Mouse (Mus musculus): ENCODE data around the gene Edem3.
"Not testable (repeated sequence)": the region's sequence is repeated elsewhere in the genome, so short reads cannot be mapped to it uniquely, and the experiment has no call there.

Edem3 gene

DNA sequence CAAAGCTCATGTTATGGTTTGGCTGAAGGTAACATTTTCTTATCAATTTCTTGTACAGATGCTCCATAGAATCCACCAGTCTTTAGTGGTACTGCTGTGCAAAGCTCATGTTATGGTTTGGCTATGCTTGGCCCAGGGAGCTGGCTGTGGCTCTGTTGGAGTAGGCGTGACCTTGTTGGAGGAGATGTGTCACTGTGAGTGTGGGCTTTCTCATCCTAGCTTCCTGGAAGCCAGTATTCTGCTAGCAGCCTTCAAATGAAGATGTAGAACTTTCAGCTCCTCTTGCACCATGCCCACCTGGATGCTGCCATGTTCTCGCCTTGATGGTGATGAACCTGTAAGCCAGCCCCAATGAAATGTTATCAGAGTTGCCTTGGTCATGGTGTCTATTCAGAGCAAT, 5.3 kb upstream of the Edem3 start:
- not testable (repeated sequence) for DNase-seq (ENCODE audit: low spot score)

DNA sequence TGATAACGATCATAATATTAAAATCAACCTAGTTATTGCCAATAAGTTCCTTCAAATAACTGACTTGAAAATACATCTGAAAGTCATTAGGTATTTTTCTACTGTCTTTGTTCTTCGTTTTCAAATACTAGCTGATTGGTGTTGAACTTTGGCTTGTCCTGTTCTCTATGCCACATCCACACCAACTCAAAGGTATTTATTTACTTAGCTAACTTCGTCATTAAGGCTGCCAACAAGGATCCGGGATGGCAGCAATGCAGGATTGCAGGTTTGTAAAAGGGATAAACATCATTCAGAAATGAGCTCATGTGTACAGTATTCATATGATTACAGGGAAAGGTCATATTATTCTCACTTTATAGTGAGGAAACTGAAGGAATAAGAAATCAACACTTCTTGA, 2.2 kb upstream of the Edem3 start:
- DNase-seq (ENCODE audit: low spot score): no peak

DNA sequence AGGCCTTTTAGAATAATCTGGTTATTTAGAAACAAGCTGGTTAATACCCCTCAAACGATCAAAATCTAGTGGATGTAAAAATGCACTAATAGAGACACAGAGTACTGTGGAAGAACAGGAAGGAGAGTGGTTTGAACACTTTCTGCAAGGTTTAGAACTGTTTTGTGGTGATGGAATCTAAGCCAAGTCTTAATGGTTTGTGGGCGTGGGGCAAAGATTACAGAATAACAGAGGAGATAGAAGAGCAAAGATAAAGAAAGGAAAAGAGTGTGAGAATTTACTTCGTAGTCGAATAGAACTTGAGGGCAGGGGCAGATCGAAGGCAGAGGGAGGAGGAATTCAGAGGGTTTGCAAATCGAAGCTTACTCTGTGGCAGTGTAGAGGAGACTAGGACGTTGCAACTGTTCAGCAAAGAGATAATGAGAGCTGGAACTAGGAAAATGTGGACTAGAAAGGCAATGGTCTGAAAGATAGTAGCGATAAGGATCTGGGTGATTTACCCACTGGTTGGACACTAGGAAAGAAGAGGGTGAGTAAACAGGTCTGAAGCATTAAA, 1.7 kb upstream of the Edem3 start:
- DNase-seq (ENCODE audit: low spot score): no peak

DNA sequence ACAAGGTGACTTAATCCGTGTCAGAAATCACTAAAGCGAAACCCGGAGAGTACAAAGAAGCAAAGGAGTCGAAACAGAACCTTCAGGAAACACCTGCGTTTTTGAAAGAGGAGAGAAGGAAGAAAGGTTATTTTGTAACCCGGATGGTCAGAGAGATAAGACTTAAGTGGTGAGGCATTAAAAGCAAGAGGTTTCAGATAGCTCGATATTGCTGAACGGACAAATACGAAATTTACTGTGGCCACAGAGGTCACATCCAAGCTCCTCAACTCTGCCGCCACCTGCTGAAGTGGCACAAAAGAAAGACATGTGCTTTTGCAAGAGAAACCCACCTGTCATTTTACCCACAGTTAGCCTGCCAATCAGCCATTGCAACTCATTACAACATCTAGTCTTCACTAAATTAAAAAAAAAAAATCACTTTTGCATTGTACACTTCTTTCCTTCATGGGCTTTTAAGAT, 1.1 kb upstream of the Edem3 start:
- no peak for DNase-seq (ENCODE audit: low spot score)

DNA sequence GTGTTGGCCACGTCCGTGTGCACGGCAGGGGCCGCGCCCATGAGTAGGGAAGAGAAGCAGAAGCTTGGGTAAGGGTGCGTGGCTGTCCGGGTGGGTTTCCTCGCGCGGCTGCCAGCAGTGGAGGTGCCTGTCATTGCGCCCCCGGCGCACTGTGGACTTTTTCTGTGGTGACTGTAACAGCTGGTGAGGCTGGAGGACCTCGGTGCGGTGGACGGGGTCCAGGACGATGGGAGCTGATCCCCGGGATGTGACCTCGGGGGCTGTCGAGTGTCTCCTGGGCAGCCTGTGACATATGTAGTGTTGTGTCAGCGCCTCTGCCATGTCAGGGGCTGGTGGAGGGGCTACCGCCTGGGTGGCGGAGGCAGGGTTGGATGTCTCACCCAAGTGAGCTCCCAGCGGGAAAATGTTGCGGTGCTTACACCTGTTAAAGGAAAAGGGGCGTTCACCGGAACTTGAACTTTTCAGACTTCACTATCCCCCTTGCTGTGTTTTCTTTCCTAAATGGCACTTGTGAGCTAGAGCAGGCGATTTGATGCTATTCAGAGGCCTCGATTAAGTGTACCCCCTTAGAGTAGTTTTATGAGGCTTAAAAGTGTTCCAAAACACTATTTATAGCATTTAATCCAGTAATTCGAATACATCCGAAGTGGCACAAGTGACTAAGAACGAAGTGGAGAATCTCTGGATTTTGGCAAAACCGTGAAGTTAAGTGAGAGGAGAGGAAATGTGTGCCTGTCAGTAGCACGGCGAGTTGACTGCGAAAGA, 671 bp downstream of the Edem3 start:
- no peak for DNase-seq (ENCODE audit: low spot score)

DNA sequence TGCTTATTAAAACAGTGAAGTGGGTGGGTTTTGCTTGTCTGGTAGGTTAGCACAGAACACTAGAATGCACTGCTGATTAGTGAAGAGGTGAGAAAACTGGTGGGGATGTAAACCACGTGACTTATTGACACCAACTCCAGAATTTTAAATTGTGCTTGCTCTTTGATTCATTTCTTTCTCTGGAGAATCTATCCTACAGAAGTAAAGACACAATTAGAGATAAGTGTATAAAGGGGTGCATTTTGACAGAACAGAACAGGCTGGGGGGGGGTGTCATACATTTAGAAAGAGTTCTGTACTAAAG, 1.2 kb downstream of the Edem3 start:
- DNase-seq (ENCODE audit: low spot score): no peak

DNA sequence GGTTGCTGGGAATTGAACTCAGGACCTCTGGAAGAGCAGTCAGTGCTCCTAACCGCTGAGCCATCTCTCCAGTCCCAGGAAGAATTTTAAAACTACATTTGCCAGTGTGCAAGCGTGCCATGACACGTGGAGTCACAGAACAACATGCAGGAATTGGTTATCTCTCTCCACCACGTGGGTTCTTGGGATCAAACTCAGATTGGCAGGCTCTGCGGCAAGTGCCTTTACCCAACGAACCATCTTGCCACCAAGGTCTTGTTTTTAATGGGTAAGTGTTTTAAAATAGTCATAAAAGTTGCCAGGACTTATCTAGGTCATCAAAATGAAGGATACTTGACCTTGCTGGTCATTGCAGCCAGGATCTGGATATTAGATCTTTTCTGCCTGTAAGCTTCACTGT, 3.1 kb downstream of the Edem3 start:
- DNase-seq (ENCODE audit: low spot score): no peak

DNA sequence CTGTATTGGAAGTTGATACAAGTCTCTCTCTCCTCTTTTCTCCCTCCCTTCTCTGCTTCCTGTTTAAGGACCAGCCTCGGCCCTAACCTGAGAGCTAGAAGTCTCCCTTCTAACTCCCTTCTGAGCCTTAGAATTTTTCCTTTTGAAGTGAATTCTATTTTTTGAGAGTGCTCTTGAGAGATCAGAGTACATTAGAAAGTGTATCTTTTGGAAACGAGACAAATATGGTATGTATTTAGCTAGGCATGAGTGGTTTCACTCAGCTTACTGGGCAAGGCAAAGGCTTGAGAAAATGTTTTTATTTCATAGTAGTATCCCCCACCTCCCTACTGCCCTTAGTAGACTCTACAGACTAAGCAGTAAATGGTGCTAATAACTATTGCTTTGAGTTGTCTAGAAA, 3.8 kb downstream of the Edem3 start:
- DNase-seq (ENCODE audit: low spot score): no peak

DNA sequence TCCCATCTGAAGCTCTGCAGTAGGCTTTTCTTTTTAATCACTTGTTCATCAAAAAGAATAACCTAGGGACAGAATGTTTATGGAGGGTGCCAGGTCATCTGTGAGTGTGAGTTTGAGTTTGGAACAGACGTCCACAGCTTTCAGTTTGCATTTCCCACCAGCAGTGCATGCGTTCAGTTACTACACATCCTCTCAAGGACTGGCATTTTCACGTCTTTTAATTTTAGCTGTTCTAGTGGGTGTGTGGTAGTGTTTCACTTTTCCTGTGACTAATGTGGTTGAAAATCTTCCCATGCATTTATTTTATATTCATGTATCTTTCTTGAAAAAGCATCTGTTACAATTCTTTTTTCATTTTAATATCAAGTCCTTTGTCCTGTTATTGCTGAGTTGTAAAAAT, 9.1 kb downstream of the Edem3 start:
- DNase-seq (ENCODE audit: low spot score): no peak

DNA sequence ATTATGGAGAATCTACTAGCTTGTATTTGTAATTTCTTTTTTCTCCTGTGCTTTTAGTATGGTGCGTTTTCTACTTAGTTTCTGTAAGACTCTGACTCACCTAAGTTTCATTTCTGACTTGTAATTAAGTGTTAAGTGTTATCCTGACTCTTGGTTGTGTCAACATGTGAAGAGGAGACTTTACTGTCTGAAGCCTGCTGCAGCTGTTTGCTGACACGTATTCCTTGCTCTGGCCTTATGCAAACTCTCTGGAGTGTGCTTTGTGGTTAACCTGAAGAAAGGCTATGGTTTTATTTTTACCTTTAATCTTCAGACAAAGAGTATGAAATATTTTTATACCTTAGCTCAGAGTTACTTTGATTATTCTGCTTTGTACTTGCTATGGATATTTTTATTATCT, 11.0 kb downstream of the Edem3 start:
- no peak for DNase-seq (ENCODE audit: low spot score)

DNA sequence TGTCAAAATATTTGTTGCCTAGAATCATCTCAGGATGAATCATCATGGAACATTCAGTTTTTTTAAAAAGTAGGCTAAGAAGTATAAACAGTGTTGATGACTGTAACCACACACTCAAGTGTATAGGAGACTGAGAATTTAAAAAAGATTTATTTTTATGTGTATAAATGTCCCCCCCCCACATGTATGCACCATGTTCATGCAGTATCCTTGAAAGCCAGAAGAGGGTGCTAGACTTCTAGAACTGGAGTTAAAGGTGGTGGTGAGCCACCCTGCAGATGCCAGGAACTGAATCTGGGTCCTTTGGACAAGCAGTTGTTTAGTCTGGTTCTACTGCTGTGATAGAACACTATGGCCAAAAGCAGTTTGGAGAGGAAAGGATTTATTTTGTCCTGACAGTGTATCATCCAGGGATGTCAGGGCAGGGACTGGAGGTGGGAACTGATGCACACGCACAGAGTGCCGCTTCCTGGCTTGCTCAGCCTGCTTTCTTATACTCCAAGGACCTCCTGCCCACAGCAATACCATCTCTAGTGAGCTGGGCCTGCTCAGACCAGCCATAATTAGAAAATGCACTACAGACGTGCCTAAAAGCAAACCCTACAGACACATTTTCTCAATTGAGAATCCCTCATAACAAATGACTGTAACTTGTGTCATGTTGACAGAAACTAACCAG, 11.9 kb downstream of the Edem3 start:
- DNase-seq (ENCODE audit: low spot score): no peak

DNA sequence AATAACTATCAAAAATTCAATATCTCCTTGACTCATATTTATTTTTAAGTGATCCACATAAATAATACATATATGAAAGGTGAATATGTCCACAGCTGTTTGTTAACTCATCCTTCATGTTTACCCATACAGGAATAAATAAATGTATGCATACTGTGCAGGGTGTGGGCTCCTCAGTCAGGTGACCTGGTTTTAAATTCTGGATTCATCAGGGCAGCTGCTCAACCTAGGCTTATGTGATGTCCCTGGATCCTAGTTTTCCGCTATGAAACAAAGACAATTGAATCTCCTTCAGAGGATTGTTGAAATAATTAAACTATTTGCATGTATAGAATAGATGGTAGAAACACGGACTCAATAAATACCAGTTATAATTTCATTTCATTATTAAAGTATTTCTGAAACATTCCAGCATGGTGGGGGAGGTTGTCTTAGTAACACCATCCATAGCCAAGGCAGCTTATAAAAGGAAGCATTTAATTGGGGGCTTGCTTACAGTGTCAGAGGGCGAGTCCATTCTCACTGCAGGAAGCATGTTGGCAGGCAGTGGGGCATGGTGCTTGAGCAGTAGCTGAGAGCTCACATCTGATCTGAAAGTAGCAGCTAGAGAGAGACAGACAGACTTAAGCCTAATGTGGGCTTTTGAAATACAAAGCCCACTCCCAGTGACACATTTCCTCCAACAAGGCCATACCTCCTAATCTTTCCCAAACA, 14.2 kb downstream of the Edem3 start:
- peak; percentile 15 for DNase-seq (ENCODE audit: low spot score)

DNA sequence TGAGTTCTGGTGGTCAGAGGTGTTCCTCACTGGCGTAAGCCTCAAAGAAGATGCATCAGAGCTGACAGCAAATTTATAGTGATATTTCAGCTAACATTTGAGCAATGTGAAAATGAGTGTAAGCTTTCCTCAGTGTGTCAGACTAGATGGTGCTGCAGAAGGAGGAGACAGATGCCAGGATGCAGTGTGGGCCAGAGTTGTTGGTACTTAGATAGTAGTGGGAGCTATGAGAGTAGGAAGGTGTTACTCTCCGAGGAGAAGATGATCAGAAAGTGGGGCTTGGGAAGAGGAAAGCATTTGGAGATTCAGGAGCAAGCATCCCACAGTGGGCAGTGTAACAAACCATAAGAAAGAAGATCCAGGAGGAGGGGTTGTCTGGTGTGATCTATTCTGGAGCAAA, 22.4 kb downstream of the Edem3 start:
- DNase-seq (ENCODE audit: low spot score): no peak

DNA sequence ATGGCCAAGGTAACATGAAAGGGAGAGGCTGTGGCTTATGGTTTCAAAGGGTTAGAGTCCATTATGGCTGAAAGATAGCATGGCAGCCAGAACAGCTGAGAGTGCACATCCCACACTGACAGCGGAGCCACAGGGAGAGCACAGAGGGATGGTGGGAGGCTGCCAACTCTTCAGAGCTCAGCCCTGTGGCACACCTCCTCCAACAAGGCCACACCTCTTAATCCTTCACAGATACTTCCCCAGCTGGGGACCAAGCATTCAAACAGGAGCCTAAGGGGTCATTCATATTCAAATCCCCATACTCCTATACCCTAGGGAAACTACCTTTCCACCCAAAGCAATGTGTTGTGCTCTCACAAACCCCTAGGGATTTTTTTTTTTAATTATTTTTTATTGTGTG, 23.4 kb downstream of the Edem3 start:
- no peak for DNase-seq (ENCODE audit: low spot score)

DNA sequence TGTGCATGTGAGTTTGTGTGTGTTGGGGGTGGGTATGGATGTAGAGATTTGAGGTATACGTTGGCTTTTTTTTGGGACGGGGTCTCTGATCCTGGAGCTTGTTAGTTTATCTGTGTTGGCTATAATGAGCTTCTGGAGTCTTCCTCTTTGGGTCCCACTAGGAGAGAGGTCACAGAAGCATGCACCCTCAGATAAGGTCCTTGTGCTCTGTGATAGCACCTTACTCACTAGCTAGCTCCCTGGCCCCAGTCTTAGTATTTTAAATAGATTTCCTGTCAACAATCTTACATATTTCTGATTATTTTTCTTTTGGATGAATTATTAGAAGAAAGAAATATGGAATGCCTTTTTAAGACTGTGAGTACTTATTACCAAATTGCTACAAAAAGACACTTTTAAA, 24.1 kb downstream of the Edem3 start:
- no peak for DNase-seq (ENCODE audit: low spot score)

DNA sequence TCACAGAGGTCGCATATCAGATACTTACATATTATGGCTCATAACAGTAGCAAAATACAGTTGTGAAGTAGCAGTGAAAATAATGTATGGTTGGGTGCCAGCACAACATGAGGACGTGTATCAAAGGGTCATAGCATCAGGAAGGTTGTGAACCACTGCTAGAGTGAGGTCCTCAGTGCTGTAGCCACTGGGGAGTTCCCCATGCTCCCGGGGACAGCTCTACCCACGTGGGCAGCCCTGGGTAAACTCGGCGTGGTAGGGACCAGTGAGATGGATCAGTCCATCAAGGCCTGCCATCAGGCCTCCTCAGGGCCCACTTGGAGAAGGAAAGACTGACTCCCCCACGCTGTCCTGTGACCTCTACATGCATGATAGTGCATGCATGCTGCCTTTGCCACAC, 26.3 kb downstream of the Edem3 start:
- no peak for DNase-seq (ENCODE audit: low spot score)

DNA sequence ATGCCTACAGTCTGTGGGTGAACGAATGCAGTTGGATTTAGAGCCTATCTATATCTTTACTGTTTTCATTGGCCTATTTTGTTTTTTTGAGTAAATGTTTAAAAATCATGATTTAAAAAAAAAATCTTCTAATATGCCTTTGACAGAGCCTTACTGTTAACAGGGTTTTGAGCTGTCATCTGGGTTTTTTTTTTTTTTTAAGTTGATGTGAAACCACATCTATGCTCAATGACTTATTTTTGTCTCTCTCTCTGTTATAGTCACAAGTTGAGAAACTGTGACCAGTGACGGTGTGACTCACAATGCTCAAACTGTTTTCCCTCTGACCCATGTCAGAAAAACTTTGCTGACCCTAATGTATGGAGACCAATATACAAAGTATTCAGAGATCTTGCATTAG, 28.2 kb downstream of the Edem3 start:
- DNase-seq (ENCODE audit: low spot score): no peak

DNA sequence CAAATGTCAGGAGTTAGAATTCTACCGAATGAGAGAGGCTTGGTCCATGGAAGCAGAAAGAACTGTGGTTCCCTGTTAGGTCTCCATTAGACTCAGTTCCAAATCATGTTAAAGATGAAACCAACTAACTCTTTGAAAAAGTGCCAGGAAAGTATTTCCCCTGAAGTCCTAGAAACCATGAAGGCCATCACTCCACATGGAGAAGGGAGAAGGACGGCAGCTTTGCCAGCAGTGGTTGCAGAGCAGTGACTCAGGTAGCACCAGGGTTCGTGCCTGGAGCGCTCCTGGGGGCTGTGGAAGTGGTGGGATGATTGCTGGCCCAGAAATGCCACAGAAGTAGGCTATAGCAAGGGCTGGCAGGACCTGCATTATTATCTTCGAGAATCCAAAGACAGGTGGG, 31.2 kb downstream of the Edem3 start:
- DNase-seq (ENCODE audit: low spot score): no peak

DNA sequence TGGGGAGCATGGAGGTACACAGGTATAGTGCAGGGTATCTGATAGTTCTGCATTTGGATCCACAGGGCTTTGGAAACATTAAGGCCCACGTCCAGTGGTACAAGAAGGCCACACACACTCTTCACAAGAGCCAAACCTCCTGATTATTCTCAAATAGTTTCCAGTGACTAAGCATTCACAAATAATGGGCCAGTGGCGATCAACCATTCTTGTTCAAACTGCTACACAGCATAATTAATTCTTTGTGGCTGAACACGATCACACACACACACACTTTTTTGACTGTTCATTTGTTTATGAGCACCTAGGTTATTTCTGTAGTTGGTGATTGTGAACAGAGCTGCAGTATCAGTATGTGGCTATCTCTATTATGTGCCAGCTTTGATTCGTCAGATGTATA, 34.0 kb downstream of the Edem3 start:
- peak; percentile 30 for DNase-seq (ENCODE audit: low spot score)

DNA sequence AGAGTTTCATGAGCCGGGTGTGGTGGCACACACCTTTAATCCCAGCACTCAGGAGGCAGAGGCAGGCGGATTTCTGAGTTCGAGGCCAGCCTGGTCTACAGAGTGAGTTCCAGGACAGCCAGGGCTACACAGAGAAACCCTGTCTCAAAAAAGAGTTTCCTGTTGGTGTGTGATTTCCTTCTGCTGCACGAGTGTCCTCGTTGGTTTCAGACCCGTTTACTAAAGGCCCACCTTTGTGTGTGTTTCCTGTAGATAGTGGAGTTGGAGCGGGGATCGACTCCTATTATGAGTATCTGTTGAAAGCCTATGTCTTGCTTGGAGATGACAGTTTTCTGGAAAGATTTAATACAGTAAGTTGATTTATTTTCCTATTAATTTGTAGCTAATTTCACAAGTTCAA, 36.9 kb downstream of the Edem3 start:
- DNase-seq (ENCODE audit: low spot score): not testable (repeated sequence)

DNA sequence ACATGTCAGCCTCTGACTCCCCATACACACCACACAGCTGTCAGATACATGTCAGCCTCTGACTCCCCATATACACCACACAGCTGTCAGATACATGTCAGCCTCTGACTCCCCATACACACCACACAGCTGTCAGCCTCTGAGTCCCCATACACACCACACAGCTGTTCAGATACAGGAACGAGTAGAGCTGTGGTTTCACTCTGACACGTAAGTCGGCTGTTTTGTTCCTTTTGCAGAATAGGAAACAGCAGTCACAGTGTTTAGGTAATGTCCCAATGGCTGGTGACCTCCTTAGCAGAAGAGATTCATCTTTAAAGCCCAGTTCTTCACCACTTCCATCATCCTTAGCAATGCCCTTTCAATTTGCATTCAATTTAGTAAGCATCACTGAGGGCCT, 47.6 kb downstream of the Edem3 start:
- not testable (repeated sequence) for DNase-seq (ENCODE audit: low spot score)

DNA sequence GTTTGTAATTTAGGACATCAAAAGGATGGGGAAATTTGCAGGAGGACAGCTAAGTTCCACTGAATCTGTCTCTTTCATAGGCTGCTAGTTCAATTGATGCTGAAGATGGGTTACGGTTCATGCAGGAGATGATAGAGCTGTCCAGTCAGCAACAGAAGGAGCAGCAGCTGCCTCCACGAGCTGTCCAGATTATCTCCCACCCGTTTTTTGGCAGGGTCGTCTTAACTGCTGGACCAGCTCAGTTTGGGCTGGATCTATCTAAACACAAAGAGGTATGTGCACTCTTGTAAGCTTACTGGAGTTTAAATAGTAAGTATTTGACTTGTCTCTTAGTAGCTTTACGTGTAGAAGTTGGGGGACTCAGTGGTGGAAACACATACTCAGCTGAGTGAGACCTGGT, 52.1 kb downstream of the Edem3 start:
- no peak for DNase-seq (ENCODE audit: low spot score)
